Mouse (Mus musculus): ENCODE data around the gene Lmbr1l. TPM values are rescaled to one million over a fixed set of nuclear protein-coding genes. Genes with fewer than 3 reads are reported as not detected.

Gene Lmbr1l
- total and polyA plus RNA-seq, 3 experiments = 23.4 to 30.4 (median 27.9) TPM

DNA sequence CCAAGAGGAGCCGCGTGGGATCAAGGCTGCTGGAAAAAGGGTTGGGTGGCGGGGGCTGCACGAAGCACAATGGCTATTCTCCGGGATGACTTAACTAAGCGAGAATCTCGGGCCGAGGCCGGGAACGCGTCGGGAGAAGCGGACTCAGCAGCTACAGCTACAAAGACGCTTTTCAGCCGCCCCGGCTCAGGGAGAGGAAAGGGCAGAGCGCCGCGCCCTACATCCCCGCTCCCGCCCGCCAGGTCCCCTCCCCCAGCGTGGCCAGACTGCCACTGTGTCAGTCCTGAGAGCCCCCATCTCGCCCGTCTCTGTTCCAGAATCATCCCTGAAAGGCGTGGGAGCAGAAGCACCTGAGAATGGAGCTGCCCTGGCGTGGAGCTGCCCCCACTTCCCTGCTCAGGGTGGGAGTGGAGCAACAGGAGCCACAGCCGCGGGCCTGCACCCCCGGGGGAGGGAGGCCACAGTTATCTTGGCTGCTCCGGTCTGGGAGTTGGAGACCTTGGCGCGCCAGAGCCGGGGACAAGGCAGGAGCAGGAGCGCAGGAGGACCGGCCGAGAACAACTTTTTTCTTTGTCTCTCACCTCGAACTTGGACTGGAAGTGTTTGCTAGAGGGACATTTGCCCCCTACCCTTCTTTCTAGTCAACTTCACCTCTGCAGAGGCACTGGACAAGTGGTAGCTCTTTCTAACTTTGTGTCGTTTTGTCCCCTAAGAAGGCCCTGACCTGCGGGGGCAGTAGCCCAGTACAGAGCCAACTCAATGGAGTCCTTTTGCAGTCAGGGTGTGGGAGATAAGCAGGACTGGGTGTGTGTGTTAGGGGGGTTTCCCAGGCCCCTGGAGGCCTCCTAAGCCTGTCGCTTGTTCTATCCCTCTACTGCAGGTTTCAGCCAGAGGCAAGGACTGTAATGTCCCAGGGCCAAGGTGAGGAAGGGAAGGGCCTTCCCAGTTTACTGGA, 22.1 kb downstream of the Lmbr1l start:
- no peak for DNase-seq (ENCODE audit: extremely low read depth)
- Histone ChIP-seq H3K4me1 (ENCODE audit: control insufficient read depth in 1 of 2, insufficient read depth in 2 of 2) (peaks cover 6 to 8% of the 10 kb centered on the region in 2 experiments; a peak in 3 of 4 replicates), H3K4me2 (ENCODE audit: insufficient read depth, low read depth, poor library complexity, severe bottlenecking) (no peak overlapping the region), H3K36me3 (replicated peaks in 1 of 2; ENCODE audit: control insufficient read depth in 1 of 2, insufficient read depth in 1 of 2, low read length in 1 of 2) (peaks cover 0 to 1% of the 10 kb centered on the region in 2 experiments), H3K27me3 (replicated peaks) (peaks cover 3% of the 10 kb centered on the region), H3K4me3 (replicated peaks in 1 of 3; ENCODE audit: low read depth in 2 of 3, low read length in 2 of 3, poor library complexity in 1 of 3) (no peak overlapping the region), H3K79me2 (replicated peaks; ENCODE audit: control insufficient read depth, extremely low read depth, insufficient read depth, poor library complexity, severe bottlenecking) (no peaks in the 10 kb centered on the region), H3K27ac (ENCODE audit: insufficient read depth, low read depth) (no peak overlapping the region), H3K9me3 (replicated peaks; ENCODE audit: low read length) (peaks cover 6% of the 10 kb centered on the region), H3K9ac (ENCODE audit: insufficient read depth, low read depth) (no peak overlapping the region)
- TF ChIP-seq ELF1 (IDR thresholded peaks at IDR 0.05; ENCODE audit: low read depth, low read length) (no peak), ZKSCAN1 (IDR thresholded peaks at IDR 0.05; ENCODE audit: borderline replicate concordance, low read depth, low read length) (no peak), JUN (IDR thresholded peaks at IDR 0.05; ENCODE audit: insufficient read depth, low read depth, low read length) (no peak), PAX5 (IDR thresholded peaks at IDR 0.05; ENCODE audit: low read length) (no peak)
- in situ Hi-C loops (cut with MboI; ENCODE audit: low pct_ligation_motif_present, low pct_unique_long_range_greater_than_20kb, low sequenced_read_pairs) (no loop called here), dilution Hi-C loops (cut with MboI; ENCODE audit: extremely low pct_ligation_motif_present, extremely low pct_unique_long_range_greater_than_20kb, low sequenced_read_pairs) (no loop called here)

DNA sequence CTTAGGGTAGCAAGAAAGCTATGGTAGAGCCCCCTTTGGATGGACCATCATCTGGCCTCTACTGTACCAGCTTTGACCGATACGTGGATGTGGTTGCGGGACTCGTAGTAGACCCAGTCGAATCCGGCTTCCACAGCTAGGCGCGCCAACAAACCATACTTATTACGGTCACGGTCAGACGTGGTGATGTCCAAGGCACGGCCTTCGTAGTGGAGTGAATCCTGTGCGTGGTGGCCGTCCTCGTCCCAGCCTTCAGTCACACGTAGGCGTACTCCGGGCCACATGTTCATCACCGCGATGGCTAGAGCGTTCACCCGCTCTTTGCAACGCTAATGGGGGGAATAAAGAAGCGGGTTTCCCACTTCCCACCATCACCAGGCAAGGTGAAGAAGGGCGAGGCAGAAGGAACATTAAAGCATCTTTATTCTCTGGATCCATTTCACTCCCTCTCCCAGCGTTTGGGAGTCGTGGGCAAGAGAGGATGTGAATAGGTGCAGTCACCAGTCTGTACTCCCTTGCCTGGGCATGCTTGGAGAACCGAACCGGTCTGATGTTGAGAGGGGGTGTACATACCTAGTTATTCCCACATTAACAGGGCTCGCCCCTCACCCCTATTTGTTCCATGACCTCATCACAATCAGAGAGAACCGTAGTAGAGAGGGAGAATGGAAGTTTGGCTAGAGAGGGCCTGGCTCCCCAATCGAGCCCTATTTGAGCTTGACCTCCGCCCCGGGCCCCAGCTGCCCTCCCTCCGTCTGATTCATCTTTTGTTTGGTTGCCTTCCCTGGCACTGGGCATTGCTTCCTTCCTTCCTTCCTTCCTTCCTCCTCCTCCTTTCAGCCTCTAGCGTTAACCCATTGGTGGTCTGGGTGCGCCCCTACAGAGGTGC, 23.0 kb downstream of the Lmbr1l start:
- Histone ChIP-seq H3K36me3 (replicated peaks in 1 of 2; ENCODE audit: control insufficient read depth in 1 of 2, insufficient read depth in 1 of 2, low read length in 1 of 2) (peaks cover 0 to 1% of the 10 kb centered on the region in 2 experiments), H3K9me3 (replicated peaks; ENCODE audit: low read length) (peaks cover 6% of the 10 kb centered on the region), H3K4me1 (ENCODE audit: control insufficient read depth in 1 of 2, insufficient read depth in 2 of 2) (peaks cover 6 to 8% of the 10 kb centered on the region in 2 experiments; a peak in 3 of 4 replicates), H3K27me3 (replicated peaks) (peaks cover 3% of the 10 kb centered on the region), H3K4me3 (replicated peaks in 1 of 3; ENCODE audit: low read depth in 2 of 3, low read length in 2 of 3, poor library complexity in 1 of 3) (no peak overlapping the region), H3K4me2 (ENCODE audit: insufficient read depth, low read depth, poor library complexity, severe bottlenecking) (no peak overlapping the region), H3K9ac (ENCODE audit: insufficient read depth, low read depth) (no peak overlapping the region), H3K27ac (ENCODE audit: insufficient read depth, low read depth) (no peak overlapping the region), H3K79me2 (replicated peaks; ENCODE audit: control insufficient read depth, extremely low read depth, insufficient read depth, poor library complexity, severe bottlenecking) (no peaks in the 10 kb centered on the region)
- dilution Hi-C loops (cut with MboI; ENCODE audit: extremely low pct_ligation_motif_present, extremely low pct_unique_long_range_greater_than_20kb, low sequenced_read_pairs) = no loop called here
- in situ Hi-C loops (cut with MboI; ENCODE audit: low pct_ligation_motif_present, low pct_unique_long_range_greater_than_20kb, low sequenced_read_pairs) = no loop called here
- no peak for DNase-seq (ENCODE audit: extremely low read depth)
- TF ChIP-seq CHD1 (IDR thresholded peaks at IDR 0.05; ENCODE audit: low read depth, low read length) = no peak
- TF ChIP-seq SIN3A (IDR thresholded peaks at IDR 0.05; ENCODE audit: low read length) = no peak
- TF ChIP-seq EP300 (IDR thresholded peaks at IDR 0.05; ENCODE audit: low read length) = no peak
- TF ChIP-seq ZC3H11A (IDR thresholded peaks at IDR 0.05; ENCODE audit: low read depth, low read length) = no peak

Data from CH12.LX (cell line).